In the genomic region with DNA sequence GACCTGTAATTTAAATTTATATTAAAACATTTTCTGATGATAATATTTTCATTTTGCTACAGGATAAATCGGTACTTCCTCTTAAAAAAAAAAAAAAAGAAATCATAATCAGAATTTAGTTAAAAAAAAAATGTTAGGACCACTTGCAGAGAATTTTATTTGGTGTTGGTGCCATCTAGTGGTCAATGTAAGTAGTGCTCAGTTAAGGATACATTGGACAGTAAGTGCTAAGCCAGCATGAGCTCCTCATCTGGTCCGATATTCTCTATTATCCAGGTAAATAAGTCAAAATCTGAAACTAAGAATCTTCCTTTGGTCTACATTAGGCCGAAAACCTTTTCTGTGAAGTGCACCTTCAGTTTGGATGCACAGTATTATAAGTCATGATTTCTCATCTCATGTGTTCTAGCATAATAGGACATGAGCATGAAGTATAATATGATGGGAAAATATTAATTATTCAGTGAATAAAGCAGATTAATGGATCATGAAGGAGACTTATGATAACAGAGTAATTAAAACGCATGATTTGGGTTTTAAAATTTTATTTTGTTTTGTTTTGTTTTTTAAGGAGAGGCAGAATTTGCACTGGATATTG, we compare ENCODE assay signal across 9 mouse cellular contexts. TPM values are rescaled to one million over a fixed set of nuclear protein-coding genes. Genes with fewer than 3 reads are reported as not detected.
DNase-seq lines count a peak whose midpoint lies in the region; ATAC-seq and TF ChIP-seq lines count a peak whose summit lies in the region.
"Had no signal": no experiment of that assay in that cellular context is flagged by ENCODE, and none has a peak within 500 bp of the region (broad histone marks: within the 10 kb centered on the region; RNA-seq: fewer than 3 reads in every experiment).

No protein-coding gene starts in this region.

- H3K27ac ChIP-seq in heart, postnatal 0 days (ENCODE audit: low read depth), result no peak overlapping the region
- no peak overlapping the region for H3K27ac ChIP-seq in heart, embryonic 10.5 days

- 9% methylated on average over 4 of the region's 4 CpGs for WGBS in heart, postnatal 0 days
- WGBS in heart, embryonic 10.5 days, result 15% methylated on average over 4 of the region's 4 CpGs

- no peak for TF ChIP-seq EP300 in heart, postnatal 0 days (IDR thresholded peaks at IDR 0.05; ENCODE audit: low read depth)

- no peak overlapping the region for H3K4me3 ChIP-seq in heart, postnatal 0 days (ENCODE audit: low read depth, low read length)
- H3K4me3 ChIP-seq in heart, embryonic 10.5 days, result no peak overlapping the region

- ATAC-seq in heart, postnatal 0 days (ENCODE audit: insufficient read depth, low read depth), result no peak

- no peaks in the 10 kb centered on the region for H3K27me3 ChIP-seq in heart, postnatal 0 days (ENCODE audit: control insufficient read depth, insufficient read depth, low read length)
- no peaks in the 10 kb centered on the region for H3K27me3 ChIP-seq in heart, embryonic 10.5 days (ENCODE audit: insufficient read depth, poor library complexity, severe bottlenecking)

- no peak overlapping the region for H3K4me2 ChIP-seq in heart, postnatal 0 days (ENCODE audit: low read depth, low read length)

- no peaks in the 10 kb centered on the region for H3K4me1 ChIP-seq in heart, postnatal 0 days (ENCODE audit: control insufficient read depth, insufficient read depth)
- no peaks in the 10 kb centered on the region for H3K4me1 ChIP-seq in heart, embryonic 10.5 days

- no peaks in the 10 kb centered on the region for H3K36me3 ChIP-seq in heart, postnatal 0 days (replicated peaks; ENCODE audit: control insufficient read depth, insufficient read depth, low read length)
- no peaks in the 10 kb centered on the region for H3K36me3 ChIP-seq in heart, embryonic 10.5 days

- peak; percentile 59 for TF ChIP-seq CTCF in heart, postnatal 0 days (IDR thresholded peaks at IDR 0.05; ENCODE audit: low read depth)

- DNase-seq in heart, postnatal 0 days (ENCODE audit: low spot score), result peak; percentile 18
- DNase-seq in heart, embryonic 10.5 days (ENCODE audit: low spot score), result no peak
- DNase-seq in A20 (ENCODE audit: low read depth, low spot score) (peak; percentile 49), adipocyte (ENCODE audit: low spot score) (peak; percentile 88)
- peak; percentile 40 for DNase-seq in fibroblast of lung, adult 2 months (ENCODE audit: low read depth)
- DNase-seq in layer of hippocampus, adult 18-20 months (ENCODE audit: low spot score in 2 of 2), result peak; percentile 3 to 82
- DNase-seq in naive thymus-derived CD4-positive, alpha-beta T cell, adult 2 months (ENCODE audit: low read depth), result peak; percentile 46
- DNase-seq in natural killer cell, adult 2 months (ENCODE audit: low spot score in 2 of 2), result no peak

- no peak overlapping the region for H3K9ac ChIP-seq in heart, postnatal 0 days (replicated peaks; ENCODE audit: low read depth, low read length)

- H3K9me3 ChIP-seq in heart, postnatal 0 days (replicated peaks; ENCODE audit: control insufficient read depth, low read length), result no peaks in the 10 kb centered on the region
- H3K9me3 ChIP-seq in heart, embryonic 10.5 days, result no peaks in the 10 kb centered on the region

RNA-seq across cellular contexts. Expression of gene Olfr449, which starts 26.1 kb away (rescaled TPM):
- not detected in 2 replicates for total RNA-seq in heart, postnatal 0 days (2014; rRNA removed; ENCODE audit: low replicate concordance)
- polyA plus RNA-seq in heart, postnatal 0 days (2015; fragmentation: Nextera tagmentation; extraction: Ambion mirVana), result not detected in 2 replicates
- polyA plus RNA-seq in heart, embryonic 10.5 days (2016; fragmentation: Nextera tagmentation; extraction: Ambion mirVana), result not detected in 2 replicates
- not detected for total RNA-seq in layer of hippocampus, adult 18-20 months (2021)
- polyA plus RNA-seq: liver, embryonic 16.5 days had no signal

RNA-seq across cellular contexts. Expression of gene Olfr448, which starts 29.9 kb away (rescaled TPM):
- total RNA-seq in heart, postnatal 0 days (2014; rRNA removed; ENCODE audit: low replicate concordance), result not detected in 2 replicates
- not detected in 2 replicates for polyA plus RNA-seq in heart, postnatal 0 days (2015; fragmentation: Nextera tagmentation; extraction: Ambion mirVana)
- polyA plus RNA-seq in heart, embryonic 10.5 days (2016; fragmentation: Nextera tagmentation; extraction: Ambion mirVana), result not detected in 2 replicates
- total RNA-seq in layer of hippocampus, adult 18-20 months (2021), result not detected
- polyA plus RNA-seq: liver, embryonic 16.5 days had no signal

RNA-seq across cellular contexts. Expression of gene Olfr447, which starts 48.4 kb away (rescaled TPM):
- total RNA-seq in heart, postnatal 0 days (2014; rRNA removed; ENCODE audit: low replicate concordance), result not detected in 2 replicates
- not detected in 2 replicates for polyA plus RNA-seq in heart, postnatal 0 days (2015; fragmentation: Nextera tagmentation; extraction: Ambion mirVana)
- polyA plus RNA-seq in heart, embryonic 10.5 days (2016; fragmentation: Nextera tagmentation; extraction: Ambion mirVana), result not detected in 2 replicates
- total RNA-seq in layer of hippocampus, adult 18-20 months (2021), result not detected
- polyA plus RNA-seq: liver, embryonic 16.5 days had no signal

RNA-seq across cellular contexts. Expression of gene Olfr450, which starts 48.6 kb away (rescaled TPM):
- total RNA-seq in heart, postnatal 0 days (2014; rRNA removed; ENCODE audit: low replicate concordance), result not detected in 2 replicates
- not detected in 2 replicates for polyA plus RNA-seq in heart, postnatal 0 days (2015; fragmentation: Nextera tagmentation; extraction: Ambion mirVana)
- not detected in 2 replicates for polyA plus RNA-seq in heart, embryonic 10.5 days (2016; fragmentation: Nextera tagmentation; extraction: Ambion mirVana)
- not detected for total RNA-seq in layer of hippocampus, adult 18-20 months (2021)
- polyA plus RNA-seq: liver, embryonic 16.5 days had no signal

Comparison
In these comparisons a context has a peak if more than half of its experiments do, and no peak if none do; other contexts are left out.
1. DNase-seq: peak in heart, postnatal 0 days (single experiment), A20 (single experiment), adipocyte (single experiment), fibroblast of lung, adult 2 months (single experiment), layer of hippocampus, adult 18-20 months (2 of 2) and naive thymus-derived CD4-positive, alpha-beta T cell, adult 2 months (single experiment); none in heart, embryonic 10.5 days (single experiment) and natural killer cell, adult 2 months (0 of 2).